Mouse (Mus musculus): ENCODE measurements at regions not wholly inside any gene's neighbourhood (a gene's known extent, or its start where the extent isn't known, plus 50 kb on each side); places are given as distances from the start of the nearest gene placed in this dataset.

- no peak for TF ChIP-seq POLR2A (IDR thresholded peaks at IDR 0.05; ENCODE audit: borderline replicate concordance, extremely low read depth, insufficient read depth, insufficient read length, poor library complexity, severe bottlenecking)
- TF ChIP-seq CTCF (IDR thresholded peaks at IDR 0.05; ENCODE audit: borderline replicate concordance, extremely low read depth, insufficient read depth, insufficient read length): no peak
Observed at GRCm38 (mm10) chrX:143046293-143046692, 53.1 kb upstream of the Rtl9 start.

All from brain, embryonic 14.5 days (tissue).